Comparison of ENCODE assay signal across 24 mouse cellular contexts in the genomic region with DNA sequence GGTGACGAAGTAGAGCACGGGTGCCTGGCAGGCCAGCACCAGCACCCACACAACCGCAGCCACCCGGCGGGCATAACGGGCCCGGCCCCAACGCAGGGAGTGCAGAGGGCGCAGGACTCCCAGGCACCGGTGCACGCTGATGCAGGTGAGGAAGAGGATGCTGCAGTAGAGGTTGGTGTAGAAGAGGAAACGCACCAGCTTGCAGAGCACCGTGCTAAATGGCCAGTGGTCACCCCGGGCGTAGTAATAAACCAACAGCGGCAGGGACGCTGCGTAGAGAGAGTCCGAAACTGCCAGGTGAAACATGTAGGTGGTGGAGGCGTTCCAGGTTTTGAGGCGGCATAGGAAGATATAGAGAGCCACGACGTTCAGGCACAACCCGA. TPM values are rescaled to one million over a fixed set of nuclear protein-coding genes. Genes with fewer than 3 reads are reported as not detected.
DNase-seq lines count a peak whose midpoint lies in the region; ATAC-seq and TF ChIP-seq lines count a peak whose summit lies in the region.
"Had no signal": no experiment of that assay in that cellular context is flagged by ENCODE, and none has a peak within 500 bp of the region (broad histone marks: within the 10 kb centered on the region; RNA-seq: fewer than 3 reads in every experiment).

No protein-coding gene starts in this region.

- no peak for TF ChIP-seq CTCF in ES-Bruce4 (IDR thresholded peaks at IDR 0.05; ENCODE audit: low read depth, low read length)
- TF ChIP-seq CTCF in intestine, postnatal 0 days (IDR thresholded peaks at IDR 0.05; ENCODE audit: low read depth): no peak

- 87% methylated on average over 24 of the region's 24 CpGs for WGBS in midbrain, embryonic 11.5 days
- 93% methylated on average over 24 of the region's 24 CpGs for WGBS in midbrain, embryonic 16.5 days
- 91% methylated on average over 24 of the region's 24 CpGs for WGBS in intestine, postnatal 0 days

- no peaks in the 10 kb centered on the region for H3K4me1 ChIP-seq in midbrain, embryonic 11.5 days (ENCODE audit: control insufficient read depth, insufficient read depth, low read length)
- no peaks in the 10 kb centered on the region for H3K4me1 ChIP-seq in midbrain, embryonic 16.5 days (ENCODE audit: control insufficient read depth, insufficient read depth, low read length)
- H3K4me1 ChIP-seq in ES-Bruce4 (ENCODE audit: control insufficient read depth, insufficient read depth, low read length): no peaks in the 10 kb centered on the region
- H3K4me1 ChIP-seq in intestine, postnatal 0 days (replicated peaks; ENCODE audit: control insufficient read depth, insufficient read depth, low read length): no peaks in the 10 kb centered on the region
- H3K4me1 ChIP-seq: forebrain, embryonic 12.5 days; forebrain, embryonic 15.5 days; hindbrain, embryonic 15.5 days had no signal

- TF ChIP-seq EP300 in ES-Bruce4 (IDR thresholded peaks at IDR 0.05; ENCODE audit: insufficient read depth, low read depth, low read length): no peak

- H3K4me3 ChIP-seq in midbrain, embryonic 11.5 days (ENCODE audit: low read depth, low read length): no peak overlapping the region
- no peak overlapping the region for H3K4me3 ChIP-seq in midbrain, embryonic 16.5 days (ENCODE audit: low read depth, low read length)
- H3K4me3 ChIP-seq in ES-Bruce4 (ENCODE audit: low read depth, low read length): peak overlapping the region; percentile 23
- H3K4me3 ChIP-seq in intestine, postnatal 0 days (ENCODE audit: low read depth, low read length): no peak overlapping the region
- H3K4me3 ChIP-seq: embryonic facial prominence, embryonic 12.5 days; embryonic facial prominence, embryonic 15.5 days; forebrain, embryonic 12.5 days; forebrain, embryonic 15.5 days; heart, adult 2 months; heart, embryonic 10.5 days; heart, embryonic 13.5 days; hindbrain, embryonic 12.5 days; hindbrain, embryonic 15.5 days had no signal

- H3K36me3 ChIP-seq in midbrain, embryonic 11.5 days (ENCODE audit: control insufficient read depth, insufficient read depth, low read length): no peaks in the 10 kb centered on the region
- no peaks in the 10 kb centered on the region for H3K36me3 ChIP-seq in midbrain, embryonic 16.5 days (ENCODE audit: control insufficient read depth, insufficient read depth, low read length)
- H3K36me3 ChIP-seq in ES-Bruce4 (ENCODE audit: control insufficient read depth, insufficient read depth, low read length, poor library complexity, severe bottlenecking): no peaks in the 10 kb centered on the region
- H3K36me3 ChIP-seq in intestine, postnatal 0 days (ENCODE audit: control insufficient read depth, insufficient read depth): peaks cover 7% of the 10 kb centered on the region; the same call in 1 of the 2 replicates
- H3K36me3 ChIP-seq: embryonic facial prominence, embryonic 12.5 days; embryonic facial prominence, embryonic 15.5 days; forebrain, embryonic 12.5 days; forebrain, embryonic 15.5 days; heart, embryonic 10.5 days; heart, embryonic 13.5 days; hindbrain, embryonic 12.5 days; hindbrain, embryonic 15.5 days had no signal

- peak; percentile 73 for DNase-seq in midbrain, embryonic 11.5 days (ENCODE audit: low spot score, missing footprints)
- peak; percentile 28 for DNase-seq in ZHBTc4 (ENCODE audit: low read depth, low spot score)
- no peak for DNase-seq in heart, postnatal 25 days (ENCODE audit: low spot score)
- DNase-seq: adrenal gland, adult 8-10 months; adrenal gland, postnatal 36 days; heart, postnatal 14 days; kidney, adult 11 months had no signal

- H3K27ac ChIP-seq in midbrain, embryonic 11.5 days (ENCODE audit: low read depth, low read length): no peak overlapping the region
- no peak overlapping the region for H3K27ac ChIP-seq in midbrain, embryonic 16.5 days (ENCODE audit: low read length)
- no peak overlapping the region for H3K27ac ChIP-seq in ES-Bruce4 (ENCODE audit: insufficient read depth, low read length)
- H3K27ac ChIP-seq in intestine, postnatal 0 days (ENCODE audit: low read depth, low read length): no peak overlapping the region
- H3K27ac ChIP-seq: embryonic facial prominence, embryonic 12.5 days; embryonic facial prominence, embryonic 15.5 days; forebrain, embryonic 12.5 days; forebrain, embryonic 15.5 days; heart, adult 2 months; heart, embryonic 10.5 days; heart, embryonic 13.5 days; hindbrain, embryonic 12.5 days; hindbrain, embryonic 15.5 days had no signal

- intact Hi-C loops in heart, postnatal 25 days (cut with DNase I): no loop called here

- H3K27me3 ChIP-seq in midbrain, embryonic 11.5 days (ENCODE audit: control insufficient read depth, insufficient read depth, low read length): no peaks in the 10 kb centered on the region
- H3K27me3 ChIP-seq in midbrain, embryonic 16.5 days (ENCODE audit: control insufficient read depth, insufficient read depth, low read depth, low read length): no peaks in the 10 kb centered on the region
- H3K27me3 ChIP-seq in ES-Bruce4 (ENCODE audit: control insufficient read depth, insufficient read depth, low read length, poor library complexity, severe bottlenecking): no peaks in the 10 kb centered on the region
- H3K27me3 ChIP-seq in intestine, postnatal 0 days (replicated peaks; ENCODE audit: control insufficient read depth, insufficient read depth, low read length): no peaks in the 10 kb centered on the region
- H3K27me3 ChIP-seq: embryonic facial prominence, embryonic 12.5 days; embryonic facial prominence, embryonic 15.5 days; forebrain, embryonic 12.5 days; forebrain, embryonic 15.5 days; hindbrain, embryonic 12.5 days; hindbrain, embryonic 15.5 days had no signal

- H3K9me3 ChIP-seq in midbrain, embryonic 11.5 days (ENCODE audit: control insufficient read depth, low read length): no peaks in the 10 kb centered on the region
- no peaks in the 10 kb centered on the region for H3K9me3 ChIP-seq in midbrain, embryonic 16.5 days (replicated peaks; ENCODE audit: control insufficient read depth, low read length, poor library complexity, severe bottlenecking)
- H3K9me3 ChIP-seq in ES-Bruce4 (replicated peaks; ENCODE audit: control insufficient read depth, insufficient read depth, low read length, poor library complexity, severe bottlenecking): no peaks in the 10 kb centered on the region
- H3K9me3 ChIP-seq in intestine, postnatal 0 days (ENCODE audit: control insufficient read depth): no peaks in the 10 kb centered on the region
- H3K9me3 ChIP-seq: embryonic facial prominence, embryonic 12.5 days; embryonic facial prominence, embryonic 15.5 days; forebrain, embryonic 12.5 days; forebrain, embryonic 15.5 days; heart, embryonic 10.5 days; heart, embryonic 13.5 days; hindbrain, embryonic 12.5 days; hindbrain, embryonic 15.5 days had no signal

- ATAC-seq in midbrain, embryonic 11.5 days (ENCODE audit: low FRiP score): no peak
- no peak for ATAC-seq in midbrain, embryonic 16.5 days
- ATAC-seq in intestine, postnatal 0 days: no peak
- ATAC-seq: activated CD4-positive, CD25-positive, alpha-beta regulatory T cell, adult 4 months; CD4-positive, CD25-positive, alpha-beta regulatory T cell, adult 4 months; forebrain, embryonic 15.5 days had no signal

- no peak overlapping the region for H3K4me2 ChIP-seq in midbrain, embryonic 11.5 days
- no peak overlapping the region for H3K4me2 ChIP-seq in midbrain, embryonic 16.5 days (ENCODE audit: low read length)
- no peak overlapping the region for H3K4me2 ChIP-seq in intestine, postnatal 0 days (replicated peaks; ENCODE audit: low read depth)
- H3K4me2 ChIP-seq: embryonic facial prominence, embryonic 12.5 days; embryonic facial prominence, embryonic 15.5 days; forebrain, embryonic 12.5 days; forebrain, embryonic 15.5 days; heart, embryonic 13.5 days; hindbrain, embryonic 12.5 days; hindbrain, embryonic 15.5 days had no signal

- no peak for TF ChIP-seq POLR2A in ES-Bruce4 (IDR thresholded peaks at IDR 0.05; ENCODE audit: insufficient read depth, low read length)

- no peak overlapping the region for H3K9ac ChIP-seq in midbrain, embryonic 11.5 days (ENCODE audit: low read length)
- H3K9ac ChIP-seq in midbrain, embryonic 16.5 days (ENCODE audit: low read depth, low read length): no peak overlapping the region
- no peak overlapping the region for H3K9ac ChIP-seq in ES-Bruce4 (ENCODE audit: low read depth, poor library complexity, severe bottlenecking)
- no peak overlapping the region for H3K9ac ChIP-seq in intestine, postnatal 0 days (ENCODE audit: low read depth, low read length)
- H3K9ac ChIP-seq: embryonic facial prominence, embryonic 12.5 days; embryonic facial prominence, embryonic 15.5 days; forebrain, embryonic 12.5 days; forebrain, embryonic 15.5 days; heart, embryonic 13.5 days; hindbrain, embryonic 12.5 days; hindbrain, embryonic 15.5 days had no signal

RNA-seq across cellular contexts. Expression of a gene that starts 14.1 kb away (rescaled TPM):
- 0.07 TPM in 1 of 2 replicates, not detected in the other for polyA plus RNA-seq in midbrain, embryonic 11.5 days (2014; fragmentation: Nextera tagmentation; extraction: Ambion mirVana)
- 0.21 and 0.22 TPM in 2 replicates for polyA plus RNA-seq in midbrain, embryonic 16.5 days (2015; fragmentation: Nextera tagmentation; extraction: Ambion mirVana)
- 0.96 and 1.4 TPM in 2 replicates for polyA plus RNA-seq in ES-Bruce4 (2011; ENCODE audit: insufficient read depth, insufficient read length, low read depth, missing spikeins)
- polyA plus RNA-seq in intestine, postnatal 0 days (2015; fragmentation: Nextera tagmentation; extraction: Ambion mirVana): 2.0 and 2.6 TPM in 2 replicates
- 10 to 100 TPM; 17.3 to 26.1 TPM for total RNA-seq in heart, postnatal 25 days (2021)
- polyA plus RNA-seq: CD4-positive, CD25-positive, alpha-beta regulatory T cell, adult 4 months had no signal

RNA-seq across cellular contexts. Expression of a gene that starts 24.1 kb away (rescaled TPM):
- 1.6 and 2.4 TPM in 2 replicates for polyA plus RNA-seq in midbrain, embryonic 11.5 days (2014; fragmentation: Nextera tagmentation; extraction: Ambion mirVana)
- polyA plus RNA-seq in midbrain, embryonic 16.5 days (2015; fragmentation: Nextera tagmentation; extraction: Ambion mirVana): 2.8 and 3.0 TPM in 2 replicates
- 0.46 TPM in 1 of 2 replicates, not detected in the other for polyA plus RNA-seq in ES-Bruce4 (2011; ENCODE audit: insufficient read depth, insufficient read length, low read depth, missing spikeins)
- polyA plus RNA-seq in intestine, postnatal 0 days (2015; fragmentation: Nextera tagmentation; extraction: Ambion mirVana): 5.7 and 7.0 TPM in 2 replicates
- 1 to 10 TPM; 4.4 TPM for total RNA-seq in heart, postnatal 25 days (2021)
- total RNA-seq: common myeloid progenitor, adult 5-6 weeks; hematopoietic stem cell, adult 5-6 weeks; MEL had no signal
- polyA plus RNA-seq: CD4-positive, CD25-positive, alpha-beta regulatory T cell, adult 4 months had no signal
